ENCODE assay signal across 8 mouse cellular contexts in the genomic region with DNA sequence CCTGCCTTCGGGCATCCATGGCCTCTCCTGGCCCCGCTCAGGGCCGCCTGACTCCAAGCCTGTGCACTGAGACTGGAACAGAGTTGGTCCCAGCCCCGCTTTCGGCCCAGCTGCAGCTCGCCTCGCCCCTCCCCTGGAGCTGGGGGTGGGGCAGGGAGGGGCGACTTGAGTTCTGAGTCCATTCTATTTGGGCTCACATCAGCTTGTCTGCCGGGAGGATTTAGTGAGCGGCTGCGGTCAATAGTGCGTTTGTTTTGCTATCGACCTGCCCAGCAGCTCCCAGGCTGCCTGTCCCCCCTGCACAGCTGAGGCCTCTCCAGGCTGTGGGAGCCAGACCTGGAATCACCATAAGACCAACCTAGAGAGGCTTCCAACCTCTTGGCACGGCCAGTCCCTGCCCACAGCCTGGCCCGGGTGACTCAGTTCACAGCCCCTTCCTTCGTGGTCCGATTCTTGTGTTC. TPM values are rescaled to one million over a fixed set of nuclear protein-coding genes. Genes with fewer than 3 reads are reported as not detected.
DNase-seq lines count a peak whose midpoint lies in the region; ATAC-seq and TF ChIP-seq lines count a peak whose summit lies in the region.

No protein-coding gene starts in this region.

- H3K4me3 ChIP-seq in lung, embryonic 14.5 days (ENCODE audit: low read depth, low read length), result no peak overlapping the region
- no peak overlapping the region for H3K4me3 ChIP-seq in hindbrain, embryonic 15.5 days
- peak overlapping the region; percentile 27; the same call in 1 of the 2 replicates for H3K4me3 ChIP-seq in liver, adult 2 months (ENCODE audit: insufficient read depth, low read depth, low read length)
- no peak overlapping the region for H3K4me3 ChIP-seq in stomach, embryonic 16.5 days (replicated peaks; ENCODE audit: low read length)

- peak overlapping the region; percentile 54; the same call in 1 of the 2 replicates for H3K27ac ChIP-seq in lung, embryonic 14.5 days (ENCODE audit: low read depth)
- peak overlapping the region; percentile 64 for H3K27ac ChIP-seq in hindbrain, embryonic 15.5 days (replicated peaks)
- peak overlapping the region; percentile 94 for H3K27ac ChIP-seq in liver, adult 2 months (replicated peaks; ENCODE audit: insufficient read depth, low read depth, low read length)
- H3K27ac ChIP-seq in stomach, embryonic 16.5 days (ENCODE audit: low read length), result peak overlapping the region; percentile 79

- no peak overlapping the region for H3K4me2 ChIP-seq in lung, embryonic 14.5 days
- no peak overlapping the region for H3K4me2 ChIP-seq in hindbrain, embryonic 15.5 days
- no peak overlapping the region for H3K4me2 ChIP-seq in stomach, embryonic 16.5 days (ENCODE audit: low read depth, low read length)

- DNase-seq in lung, embryonic 14.5 days, result peak; percentile 48
- no peak for DNase-seq in lung, postnatal 14 days
- peak; percentile 63 for DNase-seq in gastrocnemius, adult 18-20 months (ENCODE audit: low spot score)
- DNase-seq in liver, adult 2 months (ENCODE audit: extremely low read depth, low read depth, low spot score), result peak; percentile 88
- DNase-seq in adrenal gland, postnatal 25 days, result no peak
- DNase-seq in layer of hippocampus, postnatal 36 days, result no peak

- H3K36me3 ChIP-seq in lung, embryonic 14.5 days (ENCODE audit: insufficient read depth), result no peaks in the 10 kb centered on the region
- no peaks in the 10 kb centered on the region for H3K36me3 ChIP-seq in hindbrain, embryonic 15.5 days
- H3K36me3 ChIP-seq in liver, adult 2 months (ENCODE audit: control insufficient read depth, insufficient read depth, low read length), result no peaks in the 10 kb centered on the region
- no peaks in the 10 kb centered on the region for H3K36me3 ChIP-seq in stomach, embryonic 16.5 days (ENCODE audit: control insufficient read depth, insufficient read depth, low read length)

- TF ChIP-seq POLR2A in liver, adult 2 months (IDR thresholded peaks at IDR 0.05; ENCODE audit: extremely low read depth, insufficient read depth, low read length), result no peak

- peaks cover 20% of the 10 kb centered on the region for H3K4me1 ChIP-seq in lung, embryonic 14.5 days (ENCODE audit: insufficient read depth)
- peaks cover 70% of the 10 kb centered on the region for H3K4me1 ChIP-seq in hindbrain, embryonic 15.5 days (replicated peaks)
- peaks cover 17% of the 10 kb centered on the region for H3K4me1 ChIP-seq in liver, adult 2 months (ENCODE audit: control insufficient read depth, insufficient read depth, low read length)
- peaks cover 30% of the 10 kb centered on the region for H3K4me1 ChIP-seq in stomach, embryonic 16.5 days (ENCODE audit: control insufficient read depth, insufficient read depth, low read length)

- 26% methylated on average over 17 of the region's 17 CpGs for WGBS in lung, embryonic 14.5 days
- 16% methylated on average over 17 of the region's 17 CpGs for WGBS in hindbrain, embryonic 15.5 days
- 22% methylated on average over 17 of the region's 17 CpGs for WGBS in liver, adult 2 months
- 16% methylated on average over 17 of the region's 17 CpGs for WGBS in stomach, embryonic 16.5 days

- peaks cover 3% of the 10 kb centered on the region for H3K79me2 ChIP-seq in liver, adult 2 months (ENCODE audit: control insufficient read depth, insufficient read depth, low read length)

- no peak overlapping the region for H3K9ac ChIP-seq in lung, embryonic 14.5 days
- no peak overlapping the region for H3K9ac ChIP-seq in hindbrain, embryonic 15.5 days
- peak overlapping the region; percentile 52 for H3K9ac ChIP-seq in liver, adult 2 months (ENCODE audit: low read depth, low read length)
- H3K9ac ChIP-seq in stomach, embryonic 16.5 days (ENCODE audit: low read length), result peak overlapping the region; percentile 27; the same call in 1 of the 2 replicates

- no peaks in the 10 kb centered on the region for H3K9me3 ChIP-seq in lung, embryonic 14.5 days (ENCODE audit: low read depth, low read length)
- H3K9me3 ChIP-seq in hindbrain, embryonic 15.5 days, result no peaks in the 10 kb centered on the region
- no peaks in the 10 kb centered on the region for H3K9me3 ChIP-seq in stomach, embryonic 16.5 days (replicated peaks; ENCODE audit: control insufficient read depth, low read length)

- ATAC-seq in lung, embryonic 14.5 days (ENCODE audit: insufficient read depth), result 0 out of 2 replicates have a peak, but pooled peaks have one; percentile 45
- ATAC-seq in hindbrain, embryonic 15.5 days (ENCODE audit: low FRiP score, low read depth), result peak; percentile 33
- peak; percentile 59; the same call in 1 of the 2 replicates for ATAC-seq in stomach, embryonic 16.5 days (ENCODE audit: insufficient read depth, low FRiP score)

- TF ChIP-seq CTCF in lung, embryonic 14.5 days (IDR thresholded peaks at IDR 0.05; ENCODE audit: low read depth), result no peak
- TF ChIP-seq CTCF in liver, adult 2 months (IDR thresholded peaks at IDR 0.05; ENCODE audit: low read depth, low read length), result no peak

- peaks cover 10% of the 10 kb centered on the region for H3K27me3 ChIP-seq in lung, embryonic 14.5 days (ENCODE audit: insufficient read depth, low read length)
- peaks cover 6% of the 10 kb centered on the region; the same call in 1 of the 2 replicates for H3K27me3 ChIP-seq in hindbrain, embryonic 15.5 days
- no peaks in the 10 kb centered on the region for H3K27me3 ChIP-seq in liver, adult 2 months (ENCODE audit: control insufficient read depth, insufficient read depth, low read length)
- H3K27me3 ChIP-seq in stomach, embryonic 16.5 days (ENCODE audit: control insufficient read depth, insufficient read depth, low read length), result no peaks in the 10 kb centered on the region

RNA-seq across cellular contexts. Expression of gene Flrt1, which starts 29.1 kb away (rescaled TPM):
- polyA plus RNA-seq in lung, embryonic 14.5 days (2014; fragmentation: Nextera tagmentation; extraction: Ambion mirVana), result 1.4 and 2.0 TPM in 2 replicates
- total RNA-seq in gastrocnemius, adult 18-20 months (2021), result 1 to 10 TPM; 1.1 to 1.9 TPM
- polyA plus RNA-seq in hindbrain, embryonic 15.5 days (2015; fragmentation: Nextera tagmentation; extraction: Ambion mirVana), result 9.8 and 11.1 TPM in 2 replicates
- 0.09 and 0.40 TPM in 2 replicates for total RNA-seq in liver, adult 2 months (2014; rRNA removed)
- polyA plus RNA-seq in liver, adult 2 months (2012; rRNA removed), result 0.27 and 0.31 TPM in 2 replicates
- 3.4 and 3.6 TPM in 2 replicates for polyA plus RNA-seq in stomach, embryonic 16.5 days (2015; fragmentation: Nextera tagmentation; extraction: Ambion mirVana)
- 1.6 and 2.0 TPM in 2 replicates for total RNA-seq in adrenal gland, postnatal 25 days (2021)
- total RNA-seq in layer of hippocampus, postnatal 36 days (2021), result 10 to 100 TPM; 18.4 to 18.6 TPM

Comparison
In these comparisons a context has a peak if more than half of its experiments do, and no peak if none do; other contexts are left out.
1. DNase-seq: peak in lung, embryonic 14.5 days (single experiment), gastrocnemius, adult 18-20 months (single experiment) and liver, adult 2 months (single experiment); none in lung, postnatal 14 days (single experiment), adrenal gland, postnatal 25 days (single experiment) and layer of hippocampus, postnatal 36 days (0 of 2).
2. H3K9ac ChIP-seq: peak in liver, adult 2 months (single experiment) and stomach, embryonic 16.5 days (single experiment); none in lung, embryonic 14.5 days (single experiment) and hindbrain, embryonic 15.5 days (single experiment).
3. Peak in every context shown above with its lines, with median percentiles within 50 percentile points of each other: ATAC-seq and H3K27ac ChIP-seq.